Mouse (Mus musculus): ENCODE results near the gene Frem2. TPM values are rescaled to one million over a fixed set of nuclear protein-coding genes. Genes with fewer than 3 reads are reported as not detected.

Frem2 gene
- total RNA-seq, 2 experiments from 2014 or later = 8.3 to 14.7 TPM

- peak; percentile 17 for DNase-seq
- intact Hi-C loops (cut with DNase I) = no loop called here
Measured at GRCm38 (mm10) chr3:53559056-53559455, 98.1 kb downstream of the Frem2 start.

- intact Hi-C loops (cut with DNase I) = no loop called here
- peak; percentile 13 for DNase-seq
Measured at GRCm38 (mm10) chr3:53558230-53558629, 98.9 kb downstream of the Frem2 start.

- DNase-seq = peak; percentile 11
- intact Hi-C loops (cut with DNase I) = no loop called here
Measured at GRCm38 (mm10) chr3:53557388-53558214, 99.6 kb downstream of the Frem2 start.

- no peak for DNase-seq
- intact Hi-C loops (cut with DNase I) = no loop called here
Measured at GRCm38 (mm10) chr3:53555031-53555952, 101.9 kb downstream of the Frem2 start.

DNA sequence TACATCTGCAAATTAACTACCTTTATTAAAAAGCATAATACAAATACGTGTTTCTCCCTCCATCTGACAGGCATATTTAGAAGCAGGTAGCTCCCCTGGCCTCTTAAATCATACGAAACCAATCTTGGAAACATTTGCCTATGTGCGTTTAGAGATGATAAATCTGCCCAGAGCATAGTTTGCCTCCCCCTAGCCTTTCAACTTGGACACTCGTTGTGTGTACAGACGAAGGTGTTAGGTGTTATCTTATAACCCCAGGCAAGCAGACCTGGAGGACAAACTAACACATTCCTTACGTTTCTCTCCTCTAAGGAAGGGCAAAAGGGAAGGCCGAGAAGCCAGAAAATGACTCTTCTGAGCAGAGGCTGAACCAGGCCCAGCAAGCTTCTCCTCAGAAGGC lies 104.5 kb downstream of the Frem2 start:
- intact Hi-C loops (cut with DNase I) = no loop called here
- DNase-seq = no peak

DNA sequence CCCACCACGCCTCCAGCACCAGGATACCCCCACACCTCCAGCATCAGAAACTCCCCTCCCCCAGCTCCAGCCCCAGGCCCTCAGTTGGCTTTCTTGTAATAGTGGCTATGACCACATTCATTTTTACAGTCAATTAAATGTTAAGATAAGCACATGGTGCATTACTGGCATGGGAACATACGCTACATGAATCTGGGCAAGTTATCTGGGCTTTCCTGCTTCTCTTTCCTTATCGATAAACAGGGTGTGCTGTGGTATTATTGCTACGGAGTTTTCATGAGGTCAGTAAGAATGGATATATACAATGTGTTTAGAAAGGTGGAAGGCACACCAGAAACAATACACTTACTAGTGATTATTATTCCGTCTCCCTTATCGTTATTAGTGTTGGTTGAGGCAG lies 125.1 kb downstream of the Frem2 start:
- DNase-seq = no peak
- intact Hi-C loops (cut with DNase I) = no loop called here

GRCm38 (mm10) chr3:53530305-53530704 lies 126.8 kb downstream of the Frem2 start:
- no peak for DNase-seq
- intact Hi-C loops (cut with DNase I) = no loop called here

DNA sequence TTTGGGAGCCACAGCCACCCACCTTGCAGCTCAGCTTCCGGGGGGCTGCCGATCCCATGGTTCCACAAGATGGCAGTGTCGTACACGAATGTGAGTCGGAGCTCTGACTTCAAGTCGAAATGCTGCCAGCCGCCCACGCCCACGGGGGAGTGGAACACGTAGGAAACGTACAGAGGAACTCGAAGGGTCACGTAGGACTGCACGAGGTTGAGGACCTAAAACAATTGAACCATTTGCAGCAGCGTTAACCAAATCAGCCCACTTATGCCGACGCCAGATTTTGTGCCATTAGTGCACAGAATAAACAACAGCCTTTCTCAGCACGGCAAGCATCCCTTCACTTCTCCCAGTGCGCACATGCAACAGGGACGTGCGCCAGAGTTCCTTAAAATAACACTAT lies 131.4 kb downstream of the Frem2 start:
- intact Hi-C loops (cut with DNase I) = loop anchor here (5.0 to 10.0 kb wide), 4 partner anchors 59 to 632 kb away; partner anchors contain the start of genes Frem2 and Trpc4
- DNase-seq = peak; percentile 91

GRCm38 (mm10) chr3:53522794-53523193 lies 134.4 kb downstream of the Frem2 start:
- intact Hi-C loops (cut with DNase I) = loop anchor here (10.0 kb wide), 2 partner anchors 62 to 212 kb away; no protein-coding TSS in a partner anchor
- DNase-seq = no peak

DNA sequence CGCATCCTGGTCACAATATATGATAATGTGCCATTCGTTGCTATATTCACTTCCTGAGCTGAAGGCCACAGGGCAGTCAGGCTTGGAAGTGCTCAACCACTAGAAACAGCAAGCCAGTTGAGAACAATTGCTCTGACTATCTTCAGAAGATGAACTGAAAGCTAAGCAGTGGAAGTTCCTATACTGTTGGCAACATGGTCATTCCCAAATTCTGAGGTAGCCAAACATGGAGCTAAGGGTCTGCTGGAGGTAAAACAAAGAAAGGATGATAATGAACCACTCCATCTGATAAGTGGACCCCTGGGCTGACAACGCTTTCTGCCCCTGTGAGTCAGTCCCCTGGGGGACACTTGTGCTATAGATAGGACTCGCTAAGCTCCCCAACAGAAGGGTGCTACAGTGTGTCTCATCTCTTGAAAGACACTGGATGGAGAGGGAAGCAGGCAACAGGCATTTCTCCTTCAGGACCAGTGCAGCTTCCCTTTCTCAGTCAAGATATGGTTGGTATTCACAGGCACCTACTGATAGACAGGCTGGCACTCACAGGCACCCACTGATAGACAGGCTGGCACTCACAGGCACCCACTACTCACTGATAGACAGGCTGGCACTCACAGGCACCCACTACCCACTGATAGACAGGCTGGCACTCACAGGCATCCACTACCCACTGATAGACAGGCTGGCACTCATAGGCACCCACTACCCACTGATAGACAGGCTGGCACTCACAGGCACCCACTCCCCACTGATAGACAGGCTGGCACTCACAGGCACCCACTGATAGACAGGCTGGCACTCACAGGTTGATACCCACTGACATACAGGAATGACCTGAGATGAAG lies 142.7 kb downstream of the Frem2 start:
- intact Hi-C loops (cut with DNase I) = no loop called here
- DNase-seq = peak; percentile 31

DNA sequence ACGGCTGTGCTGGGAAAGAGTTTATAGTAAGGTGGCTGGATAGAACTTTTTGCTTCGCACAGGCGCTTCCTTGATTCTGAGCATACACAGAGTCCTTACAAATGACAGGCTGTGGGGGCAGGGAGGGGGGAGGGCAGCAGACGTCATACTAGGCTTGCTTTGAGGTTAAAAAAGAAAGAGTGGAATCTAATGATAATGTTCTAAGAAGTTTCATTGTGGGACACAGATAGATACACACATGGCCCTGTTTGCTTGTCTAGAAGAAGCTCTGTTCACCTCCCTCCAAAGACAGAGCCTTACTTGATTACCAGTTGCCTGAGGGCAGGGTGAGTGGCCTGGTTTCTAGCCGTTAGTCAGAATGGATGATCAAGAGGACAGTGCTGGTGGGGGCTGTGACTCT lies 144.1 kb downstream of the Frem2 start:
- intact Hi-C loops (cut with DNase I) = no loop called here
- no peak for DNase-seq

DNA sequence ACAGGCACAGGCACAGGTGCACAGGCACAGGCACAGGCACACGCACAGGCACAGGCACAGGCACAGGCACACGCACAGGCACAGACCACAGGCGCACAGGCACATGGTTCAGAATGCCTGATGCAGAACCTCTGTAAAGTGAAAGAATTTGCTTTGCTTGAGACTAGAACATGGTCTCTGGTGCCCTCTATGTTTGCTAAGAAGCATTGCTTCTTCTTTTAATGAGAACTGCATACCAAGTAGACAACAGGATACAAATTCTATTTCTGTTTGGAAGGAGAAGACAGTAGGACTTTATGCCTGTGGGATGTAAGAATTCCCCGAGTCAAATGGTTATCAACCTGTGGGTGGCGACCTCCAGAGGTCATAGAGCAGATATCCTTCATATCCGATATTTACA lies 154.7 kb downstream of the Frem2 start:
- DNase-seq = no peak
- intact Hi-C loops (cut with DNase I) = no loop called here

DNA sequence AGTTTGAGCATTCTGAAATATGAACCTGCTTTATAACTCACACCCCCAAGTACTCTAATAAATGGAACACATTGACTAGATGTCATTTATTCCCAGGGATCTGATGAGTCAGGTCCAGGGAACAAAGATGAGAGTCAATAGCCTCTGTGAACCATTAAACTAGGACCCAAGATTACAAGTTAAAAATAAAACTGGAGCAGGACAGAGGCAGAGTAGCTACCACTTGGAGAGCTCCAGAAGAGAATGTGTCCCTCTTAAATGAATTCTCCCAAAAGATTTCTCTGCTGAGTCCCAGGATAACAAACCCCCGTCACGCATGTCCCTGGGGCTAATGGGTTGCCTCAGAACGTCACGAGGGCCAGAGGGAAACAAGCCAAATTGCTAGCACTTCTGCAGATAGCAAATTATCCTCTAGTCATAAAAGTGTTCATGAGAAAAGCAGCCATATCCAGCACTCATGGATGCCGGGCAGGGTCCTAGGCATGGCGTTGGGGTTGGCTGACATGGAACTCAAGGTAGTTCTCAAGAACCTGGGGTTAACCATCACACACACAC lies 158.7 kb downstream of the Frem2 start:
- DNase-seq = no peak
- intact Hi-C loops (cut with DNase I) = no loop called here

DNA sequence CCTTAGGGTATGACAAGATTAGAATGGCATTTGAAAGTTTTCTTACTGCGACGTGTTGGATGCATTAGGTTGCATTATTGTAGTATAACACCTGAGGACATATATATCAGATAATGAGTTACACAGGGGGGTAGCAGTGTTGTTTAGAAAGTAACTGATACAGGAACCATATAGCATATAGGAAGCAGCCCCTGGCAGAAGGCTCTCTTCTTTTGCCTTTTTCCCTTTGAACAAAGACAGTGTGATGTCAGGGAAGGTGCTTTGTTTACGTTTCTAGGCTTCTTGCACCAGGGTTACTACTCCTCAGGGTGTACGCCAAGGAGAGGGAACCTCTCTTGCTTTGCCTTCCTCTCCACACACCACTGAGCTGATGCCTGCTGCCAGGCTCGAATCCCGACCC lies 168.8 kb downstream of the Frem2 start, which contains the start of gene Stoml3:
Stoml3 (plus strand) TSS at position 301 of the 400 bp plus-strand sequence.
- DNase-seq = no peak
- intact Hi-C loops (cut with DNase I) = no loop called here

DNA sequence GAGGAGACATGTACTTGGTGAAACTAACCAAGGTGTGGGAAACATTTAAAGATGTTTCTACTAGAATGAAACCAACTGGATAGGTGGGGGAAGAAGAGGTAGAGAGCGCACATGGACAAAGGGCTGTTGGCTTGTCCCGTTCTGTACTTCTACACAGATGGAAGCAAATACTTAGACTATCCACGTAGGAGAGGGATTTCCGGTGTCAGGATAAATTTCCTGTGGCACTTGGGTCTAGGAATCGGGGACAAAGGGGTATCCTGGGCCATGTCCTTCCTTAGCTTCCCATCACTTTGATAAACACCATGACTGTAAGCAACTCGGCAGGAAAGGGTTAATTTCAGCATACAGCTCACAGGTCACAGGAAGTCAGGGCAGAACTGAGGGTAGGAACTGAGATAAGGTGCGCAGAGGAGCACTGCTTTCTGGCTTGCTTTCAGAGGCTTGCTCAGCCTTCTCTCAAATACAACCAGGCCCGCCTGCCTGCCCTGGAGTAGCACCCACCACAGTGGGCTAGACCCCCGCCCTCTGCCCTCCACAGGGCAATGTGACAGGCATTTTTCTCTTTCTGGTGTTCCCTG lies 170.1 kb downstream of the Frem2 start:
- intact Hi-C loops (cut with DNase I) = no loop called here
- DNase-seq = no peak

GRCm38 (mm10) chr3:53486561-53486960 lies 170.6 kb downstream of the Frem2 start:
- DNase-seq = no peak
- intact Hi-C loops (cut with DNase I) = no loop called here

DNA sequence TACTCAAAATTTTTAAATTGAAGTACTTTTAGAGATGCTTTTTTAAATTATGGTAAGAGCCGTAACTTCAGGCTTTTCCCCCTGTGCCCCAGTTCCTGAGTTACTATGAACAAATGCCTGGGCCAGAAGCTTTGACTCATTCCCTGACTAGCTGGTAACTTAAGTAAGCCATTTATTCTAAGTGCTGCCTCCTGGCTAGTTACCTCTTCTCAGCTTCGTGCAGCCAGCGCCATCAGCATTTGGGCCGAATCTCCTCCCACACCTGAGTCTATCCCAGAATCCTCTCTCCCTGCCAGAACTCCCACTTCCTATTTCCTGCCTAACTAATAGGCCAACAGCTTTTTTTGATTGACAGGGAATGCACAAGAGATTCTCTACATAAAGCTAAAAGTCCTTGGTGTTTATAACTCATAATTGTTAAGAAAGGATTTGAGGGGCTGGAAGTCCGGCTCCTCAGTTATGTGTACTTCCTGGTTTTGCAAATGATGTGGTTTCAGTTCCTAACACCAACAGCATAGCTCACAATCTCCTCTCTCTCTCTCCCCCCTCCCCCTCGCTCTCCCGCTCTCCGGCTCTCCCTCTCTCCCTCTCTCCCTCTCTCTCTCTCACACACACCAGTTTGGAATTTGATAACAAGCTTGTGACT lies 173.6 kb downstream of the Frem2 start:
- intact Hi-C loops (cut with DNase I) = no loop called here
- no peak for DNase-seq

GRCm38 (mm10) chr3:53478419-53479046 lies 178.6 kb downstream of the Frem2 start:
- DNase-seq = no peak
- intact Hi-C loops (cut with DNase I) = no loop called here

DNA sequence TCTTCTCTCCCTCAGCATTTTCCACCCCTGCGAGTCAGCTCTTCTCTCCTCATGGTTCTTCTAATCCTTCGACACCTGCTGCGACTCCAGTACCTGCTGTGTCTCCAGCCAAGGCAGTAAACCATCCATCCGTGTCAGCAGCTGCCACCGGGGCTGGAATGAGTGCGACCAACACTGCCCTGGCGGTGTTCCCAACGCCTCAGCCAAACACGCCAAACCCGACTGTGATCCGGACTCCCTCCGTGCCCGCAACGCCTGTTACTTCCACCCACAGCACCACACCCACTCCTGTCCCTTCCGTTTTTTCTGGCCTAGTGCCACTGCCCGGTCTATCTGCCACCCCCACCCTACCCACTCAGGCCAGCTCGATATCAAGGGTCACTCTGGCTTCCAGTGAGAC lies 179.7 kb downstream of the Frem2 start:
- DNase-seq = peak; percentile 79
- intact Hi-C loops (cut with DNase I) = no loop called here

Measured in left cerebral cortex, postnatal 4 days (tissue).